Mouse (Mus musculus): ENCODE results near the gene Znrf1. TPM values are rescaled to one million over a fixed set of nuclear protein-coding genes. Genes with fewer than 3 reads are reported as not detected.
"Not testable (repeated sequence)": the region's sequence is repeated elsewhere in the genome, so short reads cannot be mapped to it uniquely, and the experiment has no call there.

Gene Znrf1
- total and polyA plus RNA-seq, 2 experiments from 2014 or later = 113 to 225 TPM

DNA sequence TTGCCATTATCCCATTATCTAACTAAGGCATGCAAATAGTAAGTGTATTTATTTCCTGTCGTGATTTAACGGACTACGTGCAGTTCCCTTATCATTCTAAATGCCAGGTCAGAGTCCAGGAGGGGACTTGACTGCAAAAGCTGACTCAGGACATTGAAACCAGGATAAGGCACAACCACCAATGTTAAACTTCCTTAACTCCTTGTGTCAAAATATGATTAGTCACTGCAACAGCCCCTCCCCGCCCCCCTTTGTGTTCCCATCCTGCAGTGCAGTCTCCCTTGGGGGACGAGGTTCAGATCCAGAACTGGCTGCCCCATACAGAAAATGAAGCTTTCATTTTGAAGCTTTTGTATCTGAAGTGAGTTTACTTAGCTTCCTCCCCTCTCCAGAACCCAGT, 106.6 kb downstream of the Znrf1 start:
- ATAC-seq = no peak
- Histone ChIP-seq H3K4me1 (ENCODE audit: insufficient read depth) (no peaks in the 10 kb centered on the region), H3K27ac (ENCODE audit: low read depth, low read length) (no peak overlapping the region; the same call in 1 of the 2 replicates), H3K27me3 (ENCODE audit: insufficient read depth, low read length) (no peaks in the 10 kb centered on the region), H3K9ac (0 out of 2 replicates have a peak overlapping the region, but pooled peaks have one; percentile 87), H3K4me3 (ENCODE audit: low read depth, low read length) (0 out of 2 replicates have a peak overlapping the region, but pooled peaks have one; percentile 87), H3K4me2 (ENCODE audit: low read depth) (peak overlapping the region; percentile 55), H3K36me3 (ENCODE audit: insufficient read depth) (no peaks in the 10 kb centered on the region), H3K9me3 (ENCODE audit: low read length) (no peaks in the 10 kb centered on the region)
- no peak for TF ChIP-seq CTCF (IDR thresholded peaks at IDR 0.05; ENCODE audit: low read depth)
- no peak for DNase-seq
- 63% methylated on average over 5 of the region's 5 CpGs for WGBS

DNA sequence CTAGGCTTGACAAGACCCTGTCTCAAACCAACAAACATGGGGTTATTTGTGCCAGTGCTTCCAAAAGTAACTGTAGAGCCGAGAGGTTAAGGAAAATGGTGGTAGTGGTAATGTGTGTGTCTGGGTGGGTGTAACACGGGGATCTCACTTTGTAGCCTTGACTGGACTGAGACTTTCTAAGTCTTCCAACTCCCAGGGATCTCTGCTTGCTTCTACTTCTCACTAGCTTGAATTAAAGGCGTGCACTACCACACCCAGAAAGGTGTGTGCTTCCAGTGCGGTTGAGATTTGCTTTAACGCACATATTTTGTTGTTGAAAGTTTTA, 107.0 kb downstream of the Znrf1 start:
- Histone ChIP-seq H3K4me2 (ENCODE audit: low read depth) (peak overlapping the region; percentile 55), H3K27me3 (ENCODE audit: insufficient read depth, low read length) (no peaks in the 10 kb centered on the region), H3K27ac (ENCODE audit: low read depth, low read length) (no peak overlapping the region; the same call in 1 of the 2 replicates), H3K4me3 (ENCODE audit: low read depth, low read length) (peak overlapping the region; percentile 87), H3K9ac (peak overlapping the region; percentile 87), H3K36me3 (ENCODE audit: insufficient read depth) (no peaks in the 10 kb centered on the region), H3K4me1 (ENCODE audit: insufficient read depth) (no peaks in the 10 kb centered on the region), H3K9me3 (ENCODE audit: low read length) (no peaks in the 10 kb centered on the region)
- WGBS = 11% methylated on average over 5 of the region's 5 CpGs
- no peak for TF ChIP-seq CTCF (IDR thresholded peaks at IDR 0.05; ENCODE audit: low read depth)
- DNase-seq (no peak), ATAC-seq (peak; percentile 9)

DNA sequence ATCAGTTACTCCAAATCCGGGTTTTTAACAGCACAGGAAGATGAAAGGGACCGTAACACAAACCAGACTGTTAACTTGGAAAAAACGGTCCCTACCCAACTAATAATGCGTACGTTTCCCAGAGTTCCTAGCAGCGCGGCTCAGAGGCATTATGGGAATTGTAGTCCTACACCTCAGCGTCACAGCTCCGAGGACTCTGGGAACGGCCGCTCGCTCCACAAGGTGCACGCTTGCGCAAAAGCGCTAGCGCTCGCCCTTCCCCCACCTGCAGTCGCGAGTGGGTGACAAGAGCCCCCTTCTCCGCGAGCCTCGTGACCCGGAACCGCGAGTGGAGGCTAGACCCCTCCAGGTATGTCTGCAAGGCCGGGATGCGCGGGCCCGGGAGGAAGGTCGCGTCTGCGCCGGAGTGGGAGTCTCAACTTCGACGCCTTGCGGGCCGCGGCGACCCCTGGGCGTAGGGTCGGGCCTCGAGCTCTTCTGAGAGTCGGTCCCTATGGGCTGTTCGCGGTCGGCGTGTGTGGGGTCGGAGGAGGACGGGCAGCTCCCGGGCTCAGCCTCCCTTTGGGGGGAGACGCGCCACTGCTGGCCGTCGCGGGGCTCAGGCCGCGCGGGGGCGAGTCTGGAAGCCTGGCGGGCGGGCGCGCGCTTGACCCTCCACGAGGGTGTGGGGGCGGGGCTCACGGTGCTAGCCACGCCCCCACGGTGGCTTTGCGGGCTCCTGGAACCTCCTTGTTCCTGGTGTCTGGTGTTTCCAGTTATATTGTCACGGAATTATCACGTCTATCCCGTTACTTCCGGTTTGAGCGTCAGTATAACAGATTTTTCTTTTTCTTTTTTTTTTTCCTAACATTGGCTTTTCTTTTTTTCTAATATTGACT, 107.6 kb downstream of the Znrf1 start, which contains the start of gene Zfp1:
Gene Zfp1 (plus strand): TSS at position 138 of the 878 bp plus-strand sequence.
- no peaks in the 10 kb centered on the region for H3K36me3 ChIP-seq (ENCODE audit: insufficient read depth)
- no peaks in the 10 kb centered on the region for H3K4me1 ChIP-seq (ENCODE audit: insufficient read depth)
- H3K27me3 ChIP-seq (ENCODE audit: insufficient read depth, low read length) = no peaks in the 10 kb centered on the region
- peak within 1 kb of the TSS; percentile 87 for H3K9ac ChIP-seq
- H3K4me2 ChIP-seq (ENCODE audit: low read depth) = peak within 1 kb of the TSS; percentile 55
- ATAC-seq (peak; percentile 100), DNase-seq (peak; percentile 98)
- TF ChIP-seq CTCF (IDR thresholded peaks at IDR 0.05; ENCODE audit: low read depth) = peak; percentile 32
- peak within 1 kb of the TSS; percentile 96 for H3K27ac ChIP-seq (ENCODE audit: low read depth, low read length)
- H3K4me3 ChIP-seq (ENCODE audit: low read depth, low read length) = peak within 1 kb of the TSS; percentile 87
- no peaks in the 10 kb centered on the region for H3K9me3 ChIP-seq (ENCODE audit: low read length)
- WGBS = under 1% methylated on average over 72 of the region's 75 CpGs

DNA sequence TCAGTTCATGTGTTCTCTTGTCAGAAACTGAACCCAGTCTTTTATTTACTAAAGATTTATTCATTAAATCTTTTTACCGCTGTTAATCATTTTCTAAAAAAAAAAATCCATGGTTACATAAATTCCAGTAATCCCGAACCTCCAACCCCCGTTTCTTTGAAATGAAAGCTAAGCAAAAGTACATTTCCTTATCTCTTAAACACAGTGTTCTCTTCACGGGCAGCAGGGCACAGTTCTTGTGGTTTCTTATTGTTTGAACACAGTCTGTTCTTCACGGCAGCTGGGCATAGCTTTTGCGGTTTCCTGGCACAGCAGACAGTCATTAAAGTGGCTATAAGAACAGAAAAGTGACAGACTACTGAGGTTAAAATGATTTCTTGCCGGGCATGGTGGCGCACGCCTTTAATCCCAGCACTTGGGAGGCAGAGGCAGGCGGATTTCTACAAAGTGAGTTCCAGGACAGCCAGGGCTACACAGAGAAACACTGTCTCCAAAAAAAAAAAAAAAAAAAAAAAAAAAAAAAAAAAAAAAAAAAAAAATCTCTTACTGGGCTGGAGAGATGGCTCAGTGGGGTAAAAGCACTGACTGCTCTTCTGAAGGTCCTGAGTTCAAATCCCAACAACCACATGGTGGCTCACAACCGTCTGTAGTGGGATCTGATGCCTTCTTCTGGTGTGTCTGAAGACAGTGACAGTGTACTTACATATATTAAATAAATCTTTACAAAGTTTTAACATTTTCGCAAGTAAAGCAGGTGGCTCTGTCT, 108.6 kb downstream of the Znrf1 start:
- not testable (repeated sequence) for H3K36me3 ChIP-seq (ENCODE audit: insufficient read depth); H3K9me3 ChIP-seq (ENCODE audit: low read length); H3K27me3 ChIP-seq (ENCODE audit: insufficient read depth, low read length); H3K4me1 ChIP-seq (ENCODE audit: insufficient read depth); ATAC-seq
- Histone ChIP-seq H3K4me2 (ENCODE audit: low read depth) (peak overlapping the region; percentile 55), H3K4me3 (ENCODE audit: low read depth, low read length) (peak overlapping the region; percentile 87), H3K27ac (ENCODE audit: low read depth, low read length) (peak overlapping the region; percentile 96), H3K9ac (peak overlapping the region; percentile 87; the same call in 1 of the 2 replicates)
- peak; percentile 20 for DNase-seq
- 49% methylated on average over 12 of the region's 12 CpGs for whole genome bisulfite sequencing

GRCm38 (mm10) chr8:111645715-111646114, 109.8 kb downstream of the Znrf1 start:
- Histone ChIP-seq H3K9ac (no peak overlapping the region), H3K27me3 (ENCODE audit: insufficient read depth, low read length) (no peaks in the 10 kb centered on the region), H3K9me3 (ENCODE audit: low read length) (no peaks in the 10 kb centered on the region), H3K4me2 (ENCODE audit: low read depth) (no peak overlapping the region), H3K4me1 (ENCODE audit: insufficient read depth) (no peaks in the 10 kb centered on the region), H3K36me3 (ENCODE audit: insufficient read depth) (no peaks in the 10 kb centered on the region), H3K27ac (ENCODE audit: low read depth, low read length) (no peak overlapping the region), H3K4me3 (ENCODE audit: low read depth, low read length) (no peak overlapping the region)
- WGBS = 97% methylated on average over 8 of the region's 8 CpGs
- ATAC-seq (no peak), DNase-seq (no peak)
- no peak for TF ChIP-seq CTCF (IDR thresholded peaks at IDR 0.05; ENCODE audit: low read depth)

- Histone ChIP-seq H3K9me3 (ENCODE audit: low read length) (no peaks in the 10 kb centered on the region), H3K4me1 (ENCODE audit: insufficient read depth) (no peaks in the 10 kb centered on the region), H3K9ac (no peak overlapping the region), H3K27ac (ENCODE audit: low read depth, low read length) (no peak overlapping the region), H3K36me3 (ENCODE audit: insufficient read depth) (no peaks in the 10 kb centered on the region), H3K4me3 (ENCODE audit: low read depth, low read length) (no peak overlapping the region), H3K27me3 (ENCODE audit: insufficient read depth, low read length) (no peaks in the 10 kb centered on the region), H3K4me2 (ENCODE audit: low read depth) (no peak overlapping the region)
- 63% methylated on average over 2 of the region's 2 CpGs for WGBS
- DNase-seq (no peak), ATAC-seq (no peak)
- TF ChIP-seq CTCF (IDR thresholded peaks at IDR 0.05; ENCODE audit: low read depth) = no peak
Measured at GRCm38 (mm10) chr8:111648834-111649233, 112.9 kb downstream of the Znrf1 start.

DNA sequence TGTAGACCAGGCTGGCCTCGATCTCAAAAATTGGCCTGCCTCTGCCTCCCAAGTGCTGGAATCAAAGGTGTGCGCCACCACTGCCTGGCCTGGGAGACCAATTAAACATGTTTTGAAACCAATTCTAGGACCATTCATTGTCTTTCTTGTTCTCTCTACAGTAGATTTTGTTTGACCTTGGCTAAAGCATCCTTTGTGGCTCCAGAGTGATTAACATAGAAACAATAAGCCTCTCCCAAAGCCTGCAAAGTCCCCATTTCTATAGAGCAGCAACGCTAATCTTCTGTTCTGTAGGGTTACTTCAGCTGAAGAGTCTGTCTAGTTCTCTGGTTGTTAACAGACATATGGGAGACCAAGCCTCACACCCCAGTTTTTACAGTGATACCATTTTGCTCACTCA, 114.8 kb downstream of the Znrf1 start:
- ATAC-seq (no peak), DNase-seq (no peak)
- Histone ChIP-seq H3K36me3 (ENCODE audit: insufficient read depth) (no peaks in the 10 kb centered on the region), H3K4me1 (ENCODE audit: insufficient read depth) (no peaks in the 10 kb centered on the region), H3K4me2 (ENCODE audit: low read depth) (no peak overlapping the region), H3K4me3 (ENCODE audit: low read depth, low read length) (no peak overlapping the region), H3K9ac (no peak overlapping the region), H3K9me3 (ENCODE audit: low read length) (no peaks in the 10 kb centered on the region), H3K27me3 (ENCODE audit: insufficient read depth, low read length) (no peaks in the 10 kb centered on the region), H3K27ac (ENCODE audit: low read depth, low read length) (no peak overlapping the region)
- TF ChIP-seq CTCF (IDR thresholded peaks at IDR 0.05; ENCODE audit: low read depth) = no peak
- 50% methylated on average over 3 of the region's 3 CpGs for WGBS
